Mouse (Mus musculus): ENCODE results near the gene Sec1.

The Sec1 gene

DNA sequence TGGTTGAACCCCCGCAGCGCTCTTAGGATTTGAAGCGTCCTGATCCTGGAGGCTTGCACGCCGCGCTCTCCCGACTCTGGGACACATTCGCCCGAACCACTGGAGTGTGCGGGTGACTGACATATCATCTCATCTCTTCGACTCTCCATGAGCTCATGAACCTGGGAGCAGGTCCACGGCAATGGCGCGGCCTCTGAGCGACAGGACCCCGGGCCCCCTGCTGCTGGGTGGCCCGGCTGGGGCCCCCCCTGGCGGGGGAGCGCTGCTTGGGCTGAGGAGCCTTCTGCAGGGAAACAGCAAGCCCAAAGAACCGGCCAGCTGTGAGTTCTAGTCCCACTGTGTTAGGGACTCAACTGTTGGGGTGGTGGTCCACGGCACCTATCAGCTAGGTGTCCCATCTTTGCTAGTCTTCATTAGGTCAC is 11.3 kb upstream of the Sec1 start:
- in situ Hi-C loops (cut with MboI, MseI) = no loop called here

GRCm38 (mm10) chr7:45704730-45705442 is 10.7 kb upstream of the Sec1 start, which contains the start of gene Dbp:
Gene Dbp (plus strand): TSS chr7:45705088.
- in situ Hi-C loops (cut with MboI, MseI) = no loop called here

DNA sequence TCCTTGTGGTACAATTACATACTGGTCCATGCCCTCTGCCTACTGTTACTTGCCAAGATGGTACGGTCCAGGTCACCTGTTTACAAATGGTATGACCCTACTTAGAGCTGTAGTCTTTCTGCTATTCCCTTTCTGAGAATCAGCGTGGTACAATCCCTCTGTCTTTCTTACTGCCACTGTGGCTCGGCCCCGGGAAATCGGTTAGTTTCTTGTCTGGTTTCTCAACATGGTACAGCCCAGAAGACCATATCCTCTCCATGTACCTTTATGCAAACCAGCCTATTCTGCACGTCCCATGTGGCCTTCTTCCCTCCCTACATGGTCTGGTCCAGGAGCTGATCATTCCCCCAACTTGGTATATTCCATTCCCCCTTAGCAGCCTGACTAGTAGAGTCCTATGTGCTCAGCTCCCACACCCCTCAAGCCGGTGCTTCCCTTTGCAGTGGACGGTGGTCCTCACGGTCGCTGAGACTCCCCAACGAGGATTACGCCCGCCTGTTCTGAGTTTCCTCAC is 9.9 kb upstream of the Sec1 start:
- in situ Hi-C loops (cut with MboI, MseI) = no loop called here

- in situ Hi-C loops (cut with MboI, MseI) = no loop called here
Measured at GRCm38 (mm10) chr7:45703521-45704033, 9.4 kb upstream of the Sec1 start.

GRCm38 (mm10) chr7:45702809-45703520 is 8.8 kb upstream of the Sec1 start:
- in situ Hi-C loops (cut with MboI, MseI) = no loop called here

GRCm38 (mm10) chr7:45702316-45702715 is 8.1 kb upstream of the Sec1 start:
- in situ Hi-C loops (cut with MboI, MseI) = no loop called here

DNA sequence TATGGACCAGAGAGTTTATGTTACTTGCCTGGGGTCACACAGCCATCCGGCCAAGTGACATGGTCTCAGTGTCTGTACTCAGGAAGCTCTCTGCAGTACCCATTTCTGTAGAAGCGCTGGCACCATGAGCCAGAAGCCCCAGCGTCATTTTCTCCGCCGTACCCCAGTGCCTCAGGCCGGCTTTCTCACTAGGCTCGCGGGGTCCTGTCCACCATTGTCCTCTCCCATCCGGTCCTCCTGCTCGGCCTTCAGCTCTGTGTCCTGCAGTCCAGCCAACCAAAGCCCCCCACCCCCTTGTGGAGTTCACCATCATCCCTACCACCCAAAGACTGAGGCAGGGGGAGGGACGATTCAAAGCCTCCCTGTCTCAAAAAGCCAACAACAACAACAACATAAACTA is 7.4 kb upstream of the Sec1 start:
- in situ Hi-C loops (cut with MboI, MseI) = no loop called here

- in situ Hi-C loops (cut with MboI, MseI) = no loop called here
Measured at GRCm38 (mm10) chr7:45701072-45701471, 6.9 kb upstream of the Sec1 start.

DNA sequence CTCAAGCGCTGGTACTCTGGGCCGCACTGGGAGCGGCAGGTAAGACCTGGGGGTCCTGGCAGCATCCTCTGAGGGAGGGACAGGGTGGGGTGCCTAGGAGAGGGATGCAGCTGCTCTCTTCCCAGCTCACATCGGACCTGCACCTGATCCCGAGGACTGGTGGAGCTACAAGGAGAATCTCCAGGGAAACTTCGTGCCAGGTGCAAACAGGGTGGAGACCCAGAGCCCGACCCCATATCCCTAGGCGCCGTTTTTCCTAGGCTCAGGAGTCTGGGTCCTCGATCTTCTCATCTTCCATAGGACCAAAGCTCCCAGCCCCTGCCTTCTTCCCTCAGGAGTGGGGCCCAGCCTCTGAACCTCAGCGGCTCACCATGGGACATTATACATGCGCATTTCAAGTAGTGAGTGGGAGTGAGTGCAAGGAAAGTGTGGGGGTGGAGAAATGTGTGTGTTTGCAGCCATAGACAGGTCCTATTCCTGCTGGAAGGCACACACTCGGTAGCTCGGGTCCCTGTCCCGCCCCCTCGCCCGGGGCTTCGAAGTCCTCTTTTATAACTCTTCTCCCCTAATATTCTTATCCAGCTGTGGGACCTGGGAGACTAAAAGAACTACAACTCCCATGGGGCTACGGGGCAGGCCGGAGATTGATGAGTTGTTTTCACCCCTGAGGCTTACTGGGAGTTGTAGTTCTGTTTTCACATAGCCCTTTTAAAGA is 6.3 kb upstream of the Sec1 start:
- in situ Hi-C loops (cut with MboI, MseI) = no loop called here

GRCm38 (mm10) chr7:45699523-45700141 is 5.4 kb upstream of the Sec1 start, which contains the start of gene Car11:
Gene Car11 (plus strand): TSS chr7:45699843.
- in situ Hi-C loops (cut with MboI, MseI) = no loop called here

DNA sequence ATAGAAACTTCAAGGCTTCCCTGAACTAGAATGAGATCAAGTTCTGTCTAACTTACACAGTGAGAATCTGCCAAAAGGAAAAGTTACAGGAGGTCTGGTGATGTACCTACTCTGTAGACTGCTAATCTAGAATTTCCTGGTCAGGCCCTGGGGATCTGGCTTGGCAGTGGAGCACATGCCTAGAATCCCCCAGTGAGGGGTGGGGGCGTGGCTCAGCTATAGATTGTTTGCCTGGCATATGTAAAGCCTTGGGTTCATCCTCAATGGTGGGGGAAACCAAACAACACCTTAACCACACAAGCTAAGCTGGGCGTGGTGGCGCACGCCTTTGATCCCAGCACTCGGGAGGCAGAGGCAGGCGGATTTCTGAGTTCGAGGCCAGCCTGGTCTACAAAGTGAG is 3.7 kb upstream of the Sec1 start:
- in situ Hi-C loops (cut with MboI, MseI) = no loop called here

GRCm38 (mm10) chr7:45695098-45695497 is 896 bp upstream of the Sec1 start:
- in situ Hi-C loops (cut with MboI, MseI) = no loop called here

DNA sequence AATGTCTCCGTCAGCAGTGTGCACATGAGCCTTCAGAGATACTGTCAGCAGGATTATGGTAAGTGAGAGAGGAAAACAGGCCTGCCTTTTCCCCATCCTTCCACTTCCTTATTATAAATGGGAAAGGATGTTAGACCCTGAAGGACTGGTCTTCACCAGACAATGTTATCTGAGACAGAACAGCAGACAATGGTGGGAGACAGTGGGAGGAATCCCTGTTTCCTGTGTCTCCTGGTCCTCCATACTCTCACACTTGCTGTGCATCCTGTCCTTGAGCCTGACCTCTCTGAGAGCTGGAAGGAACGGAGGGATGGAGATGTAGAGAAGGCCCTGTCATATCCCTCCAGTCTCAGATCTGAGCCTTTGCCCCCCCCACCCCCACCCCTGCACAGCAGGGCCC is 1.8 kb downstream of the Sec1 start:
- in situ Hi-C loops (cut with MboI, MseI) = no loop called here

GRCm38 (mm10) chr7:45689800-45690199 is 4.4 kb downstream of the Sec1 start:
- in situ Hi-C loops (cut with MboI, MseI) = no loop called here

- in situ Hi-C loops (cut with MboI, MseI) = no loop called here
Measured at GRCm38 (mm10) chr7:45689099-45689498, 5.1 kb downstream of the Sec1 start.

DNA sequence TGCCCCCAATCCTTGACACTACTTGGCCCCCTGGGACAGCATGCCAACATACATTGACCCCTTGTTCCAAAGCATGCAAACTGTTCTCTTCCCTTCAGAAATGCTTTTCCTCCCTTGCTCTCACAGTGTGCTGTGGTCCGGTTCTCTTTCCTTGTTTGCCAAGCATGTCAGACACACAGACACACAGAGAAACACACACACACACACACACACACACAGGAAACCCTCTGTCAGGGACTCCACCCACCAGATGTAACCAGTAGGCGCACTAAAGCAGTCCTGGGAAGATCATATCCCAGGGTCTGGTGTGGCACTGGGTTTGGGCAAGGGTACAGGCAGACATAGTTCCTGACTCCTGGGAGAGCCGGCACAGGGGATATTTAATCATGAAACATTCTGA is 7.4 kb downstream of the Sec1 start:
- in situ Hi-C loops (cut with MboI, MseI) = no loop called here

DNA sequence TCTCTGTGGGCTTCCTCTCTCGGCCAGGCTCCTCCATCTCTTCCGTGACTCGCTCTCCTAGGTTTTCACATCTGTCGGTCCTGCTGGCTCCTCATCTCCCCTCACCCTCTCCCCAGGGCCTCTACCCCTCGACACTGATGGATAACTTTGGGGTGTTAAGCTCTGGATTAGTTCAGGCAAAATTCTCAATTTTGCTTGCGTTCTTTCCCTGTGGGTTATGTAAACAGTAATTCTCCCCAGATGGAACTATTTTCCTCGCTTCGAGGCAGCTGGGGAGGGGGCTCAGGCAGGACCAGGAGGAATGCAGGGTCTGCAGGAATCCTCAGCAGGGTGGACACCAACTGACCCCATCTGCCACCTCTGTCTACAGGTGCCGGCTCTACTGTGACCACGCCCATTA is 8.4 kb downstream of the Sec1 start:
- in situ Hi-C loops (cut with MboI, MseI) = no loop called here

GRCm38 (mm10) chr7:45683396-45684050 is 10.7 kb downstream of the Sec1 start, which contains the start of gene Ntn5:
Gene Ntn5 (plus strand): TSS chr7:45684022.
- in situ Hi-C loops (cut with MboI, MseI) = no loop called here

GRCm38 (mm10) chr7:45682144-45683126 is 11.8 kb downstream of the Sec1 start:
- in situ Hi-C loops (cut with MboI, MseI) = no loop called here

All from T-helper 17 cell (primary cell).